In the genomic region with DNA sequence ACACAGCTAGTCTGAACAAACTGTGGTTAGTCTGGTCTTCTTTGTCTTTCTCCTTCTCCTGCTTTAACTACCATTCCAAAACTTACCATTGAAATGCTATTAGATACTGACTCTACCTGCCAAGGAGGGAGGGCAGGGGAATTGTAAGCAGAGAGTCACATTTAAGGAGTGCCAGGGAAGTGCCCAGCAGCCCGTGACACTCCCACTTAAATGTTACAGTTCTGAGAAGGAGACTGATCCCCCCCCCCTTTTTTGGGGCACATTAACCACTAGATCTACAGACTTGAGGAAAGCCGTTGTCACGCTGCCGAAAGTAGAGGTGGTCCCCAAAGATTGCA, we compare ENCODE assay signal across 7 mouse cellular contexts.
DNase-seq lines count a peak whose midpoint lies in the region; ATAC-seq and TF ChIP-seq lines count a peak whose summit lies in the region.

No protein-coding gene starts in this region.

- no peaks in the 10 kb centered on the region for H3K9me3 ChIP-seq in neural tube, embryonic 11.5 days (ENCODE audit: control insufficient read depth, low read length)
- no peaks in the 10 kb centered on the region for H3K9me3 ChIP-seq in forebrain, postnatal 0 days (ENCODE audit: low read length)
- H3K9me3 ChIP-seq in midbrain, embryonic 13.5 days: no peaks in the 10 kb centered on the region; the same call in 1 of the 2 replicates

- 62% methylated on average over 4 of the region's 4 CpGs for WGBS in neural tube, embryonic 11.5 days
- WGBS in forebrain, postnatal 0 days: 32% methylated on average over 4 of the region's 4 CpGs
- 25% methylated on average over 4 of the region's 4 CpGs for WGBS in midbrain, embryonic 13.5 days

- H3K9ac ChIP-seq in neural tube, embryonic 11.5 days (ENCODE audit: low read length): peak overlapping the region; percentile 33
- H3K9ac ChIP-seq in forebrain, postnatal 0 days: no peak overlapping the region
- peak overlapping the region; percentile 49; the same call in 1 of the 2 replicates for H3K9ac ChIP-seq in midbrain, embryonic 13.5 days (replicated peaks)

- no peak for TF ChIP-seq CTCF in forebrain, postnatal 0 days (IDR thresholded peaks at IDR 0.05; ENCODE audit: low read depth)

- no peaks in the 10 kb centered on the region for H3K36me3 ChIP-seq in neural tube, embryonic 11.5 days (ENCODE audit: control insufficient read depth, insufficient read depth, low read length)
- no peaks in the 10 kb centered on the region for H3K36me3 ChIP-seq in forebrain, postnatal 0 days (ENCODE audit: insufficient read depth)
- no peaks in the 10 kb centered on the region for H3K36me3 ChIP-seq in midbrain, embryonic 13.5 days

- H3K4me2 ChIP-seq in neural tube, embryonic 11.5 days (ENCODE audit: low read depth): no peak overlapping the region
- H3K4me2 ChIP-seq in forebrain, postnatal 0 days (ENCODE audit: low read depth): peak overlapping the region; percentile 2; the same call in 1 of the 2 replicates
- peak overlapping the region; percentile 23 for H3K4me2 ChIP-seq in midbrain, embryonic 13.5 days (replicated peaks)

- peaks cover 6% of the 10 kb centered on the region; the same call in 1 of the 2 replicates for H3K4me1 ChIP-seq in neural tube, embryonic 11.5 days (ENCODE audit: control insufficient read depth, insufficient read depth, low read length)
- H3K4me1 ChIP-seq in forebrain, postnatal 0 days (ENCODE audit: insufficient read depth): peaks cover 40% of the 10 kb centered on the region
- peaks cover 46% of the 10 kb centered on the region for H3K4me1 ChIP-seq in midbrain, embryonic 13.5 days (replicated peaks)

- no peak overlapping the region for H3K4me3 ChIP-seq in neural tube, embryonic 11.5 days (ENCODE audit: low read depth, low read length)
- no peak overlapping the region for H3K4me3 ChIP-seq in forebrain, postnatal 0 days (ENCODE audit: low read depth, low read length)
- no peak overlapping the region for H3K4me3 ChIP-seq in midbrain, embryonic 13.5 days (replicated peaks)

- DNase-seq in neural tube, embryonic 11.5 days (ENCODE audit: low spot score): no peak
- DNase-seq in neural tube, embryonic 10.5 days (ENCODE audit: extremely low spot score, low spot score): no peak
- no peak for DNase-seq in forebrain, postnatal 0 days
- no peak for DNase-seq in gastrocnemius, postnatal 4 days (ENCODE audit: low spot score in 2 of 2)
- DNase-seq in retina, embryonic 14.5 days (ENCODE audit: low spot score): no peak

- no peaks in the 10 kb centered on the region for H3K27me3 ChIP-seq in neural tube, embryonic 11.5 days (ENCODE audit: control insufficient read depth, insufficient read depth, low read length)
- H3K27me3 ChIP-seq in forebrain, postnatal 0 days (ENCODE audit: insufficient read depth, low read length): no peaks in the 10 kb centered on the region
- H3K27me3 ChIP-seq in midbrain, embryonic 13.5 days: no peaks in the 10 kb centered on the region

- ATAC-seq in neural tube, embryonic 11.5 days (ENCODE audit: insufficient read depth, low FRiP score, low TSS enrichment): no peak
- peak; percentile 12 for ATAC-seq in forebrain, postnatal 0 days
- no peak; the same call in none of the 2 replicates for ATAC-seq in midbrain, embryonic 13.5 days
- ATAC-seq in CD4-positive, CD25-positive, alpha-beta regulatory T cell, adult 4 months: no peak

- peak overlapping the region; percentile 40; the same call in 1 of the 2 replicates for H3K27ac ChIP-seq in neural tube, embryonic 11.5 days (ENCODE audit: low read depth, low read length)
- H3K27ac ChIP-seq in forebrain, postnatal 0 days (ENCODE audit: low read depth, low read length): peak overlapping the region; percentile 72
- H3K27ac ChIP-seq in midbrain, embryonic 13.5 days: peak overlapping the region; percentile 89
